Mouse (Mus musculus): ENCODE measurements at regions not wholly inside any gene's neighbourhood (a gene's known extent, or its start where the extent isn't known, plus 50 kb on each side); places are given as distances from the start of the nearest gene placed in this dataset.

GRCm38 (mm10) chr3:34593279-34593678 lies 56.9 kb upstream of the Sox2 start:
- Histone ChIP-seq H3K4me2 (no peak overlapping the region), H3K27me3 (no peaks in the 10 kb centered on the region), H3K4me3 (replicated peaks) (no peak overlapping the region), H3K9ac (no peak overlapping the region), H3K27ac (replicated peaks) (no peak overlapping the region), H3K4me1 (replicated peaks) (no peaks in the 10 kb centered on the region), H3K36me3 (replicated peaks) (no peaks in the 10 kb centered on the region), H3K9me3 (replicated peaks) (no peaks in the 10 kb centered on the region)
- 39% methylated on average over 4 of the region's 4 CpGs for WGBS (ENCODE audit: insufficient replicate concordance)
- ATAC-seq (ENCODE audit: insufficient read depth), result no peak

GRCm38 (mm10) chr3:34577896-34578530 lies 72.2 kb upstream of the Sox2 start:
- Histone ChIP-seq H3K27ac (replicated peaks) (no peak overlapping the region), H3K36me3 (replicated peaks) (no peaks in the 10 kb centered on the region), H3K4me2 (no peak overlapping the region), H3K9ac (no peak overlapping the region), H3K4me1 (replicated peaks) (no peaks in the 10 kb centered on the region), H3K27me3 (no peaks in the 10 kb centered on the region), H3K9me3 (replicated peaks) (no peaks in the 10 kb centered on the region), H3K4me3 (replicated peaks) (no peak overlapping the region)
- ATAC-seq (ENCODE audit: insufficient read depth), result no peak
- WGBS (ENCODE audit: insufficient replicate concordance), result 48% methylated on average over 8 of the region's 8 CpGs

GRCm38 (mm10) chr3:34577115-34577514 lies 73.1 kb upstream of the Sox2 start:
- H3K27ac ChIP-seq (replicated peaks), result no peak overlapping the region
- no peak overlapping the region for H3K9ac ChIP-seq
- no peak for ATAC-seq (ENCODE audit: insufficient read depth)
- no peaks in the 10 kb centered on the region for H3K9me3 ChIP-seq (replicated peaks)
- H3K4me1 ChIP-seq (replicated peaks), result no peaks in the 10 kb centered on the region
- no peak overlapping the region for H3K4me2 ChIP-seq
- WGBS (ENCODE audit: insufficient replicate concordance), result 67% methylated on average over 6 of the region's 6 CpGs
- no peaks in the 10 kb centered on the region for H3K27me3 ChIP-seq
- H3K36me3 ChIP-seq (replicated peaks), result no peaks in the 10 kb centered on the region
- no peak overlapping the region for H3K4me3 ChIP-seq (replicated peaks)

GRCm38 (mm10) chr3:34576159-34576558 lies 74.0 kb upstream of the Sox2 start:
- H3K9me3 ChIP-seq (replicated peaks), result no peaks in the 10 kb centered on the region
- no peaks in the 10 kb centered on the region for H3K4me1 ChIP-seq (replicated peaks)
- no peaks in the 10 kb centered on the region for H3K27me3 ChIP-seq
- 28% methylated on average over 11 of the region's 11 CpGs for WGBS (ENCODE audit: insufficient replicate concordance)
- no peak overlapping the region for H3K27ac ChIP-seq (replicated peaks)
- H3K4me2 ChIP-seq, result no peak overlapping the region
- no peaks in the 10 kb centered on the region for H3K36me3 ChIP-seq (replicated peaks)
- no peak for ATAC-seq (ENCODE audit: insufficient read depth)
- H3K9ac ChIP-seq, result no peak overlapping the region
- no peak overlapping the region for H3K4me3 ChIP-seq (replicated peaks)

GRCm38 (mm10) chr3:34574711-34575350 lies 75.4 kb upstream of the Sox2 start:
- no peaks in the 10 kb centered on the region for H3K27me3 ChIP-seq
- 62% methylated on average over 9 of the region's 9 CpGs for WGBS (ENCODE audit: insufficient replicate concordance)
- no peak for ATAC-seq (ENCODE audit: insufficient read depth)
- H3K4me3 ChIP-seq (replicated peaks), result no peak overlapping the region
- H3K27ac ChIP-seq (replicated peaks), result no peak overlapping the region
- no peaks in the 10 kb centered on the region for H3K36me3 ChIP-seq (replicated peaks)
- no peak overlapping the region for H3K4me2 ChIP-seq
- H3K4me1 ChIP-seq (replicated peaks), result no peaks in the 10 kb centered on the region
- H3K9ac ChIP-seq, result no peak overlapping the region
- no peaks in the 10 kb centered on the region for H3K9me3 ChIP-seq (replicated peaks)

GRCm38 (mm10) chr3:34573312-34573711 lies 76.9 kb upstream of the Sox2 start:
- H3K4me3 ChIP-seq (replicated peaks), result no peak overlapping the region
- no peak overlapping the region for H3K4me2 ChIP-seq
- H3K36me3 ChIP-seq (replicated peaks), result no peaks in the 10 kb centered on the region
- H3K27ac ChIP-seq (replicated peaks), result no peak overlapping the region
- H3K4me1 ChIP-seq (replicated peaks), result no peaks in the 10 kb centered on the region
- ATAC-seq (ENCODE audit: insufficient read depth), result no peak
- H3K9ac ChIP-seq, result no peak overlapping the region
- 69% methylated on average over 7 of the region's 7 CpGs for WGBS (ENCODE audit: insufficient replicate concordance)
- H3K9me3 ChIP-seq (replicated peaks), result no peaks in the 10 kb centered on the region
- no peaks in the 10 kb centered on the region for H3K27me3 ChIP-seq

- Histone ChIP-seq H3K4me3 (replicated peaks) (no peak overlapping the region), H3K9me3 (replicated peaks) (no peaks in the 10 kb centered on the region), H3K9ac (no peak overlapping the region), H3K4me1 (replicated peaks) (no peaks in the 10 kb centered on the region), H3K36me3 (replicated peaks) (no peaks in the 10 kb centered on the region), H3K27me3 (no peaks in the 10 kb centered on the region), H3K4me2 (no peak overlapping the region), H3K27ac (replicated peaks) (no peak overlapping the region)
- WGBS (ENCODE audit: insufficient replicate concordance), result 66% methylated on average over 6 of the region's 6 CpGs
- no peak for ATAC-seq (ENCODE audit: insufficient read depth)
These were observed 78.1 kb upstream of the Sox2 start for GRCm38 (mm10) chr3:34572081-34572480.

GRCm38 (mm10) chr3:34571630-34572029 lies 78.6 kb upstream of the Sox2 start:
- Histone ChIP-seq H3K36me3 (replicated peaks) (no peaks in the 10 kb centered on the region), H3K4me2 (no peak overlapping the region), H3K27me3 (no peaks in the 10 kb centered on the region), H3K4me3 (replicated peaks) (no peak overlapping the region), H3K9me3 (replicated peaks) (no peaks in the 10 kb centered on the region), H3K4me1 (replicated peaks) (no peaks in the 10 kb centered on the region), H3K27ac (replicated peaks) (no peak overlapping the region), H3K9ac (no peak overlapping the region)
- WGBS (ENCODE audit: insufficient replicate concordance), result 70% methylated on average over 9 of the region's 9 CpGs
- ATAC-seq (ENCODE audit: insufficient read depth), result no peak

- Histone ChIP-seq H3K36me3 (replicated peaks) (no peaks in the 10 kb centered on the region), H3K4me3 (replicated peaks) (no peak overlapping the region), H3K27me3 (no peaks in the 10 kb centered on the region), H3K9me3 (replicated peaks) (no peaks in the 10 kb centered on the region), H3K27ac (replicated peaks) (no peak overlapping the region), H3K9ac (no peak overlapping the region), H3K4me1 (replicated peaks) (no peaks in the 10 kb centered on the region), H3K4me2 (no peak overlapping the region)
- 74% methylated on average over 10 of the region's 10 CpGs for WGBS (ENCODE audit: insufficient replicate concordance)
- no peak for ATAC-seq (ENCODE audit: insufficient read depth)
These were observed 80.2 kb upstream of the Sox2 start for GRCm38 (mm10) chr3:34569998-34570397.

- Histone ChIP-seq H3K4me2 (no peak overlapping the region), H3K4me3 (replicated peaks) (no peak overlapping the region), H3K27me3 (no peaks in the 10 kb centered on the region), H3K9me3 (replicated peaks) (no peaks in the 10 kb centered on the region), H3K36me3 (replicated peaks) (no peaks in the 10 kb centered on the region), H3K27ac (replicated peaks) (no peak overlapping the region), H3K9ac (no peak overlapping the region), H3K4me1 (replicated peaks) (no peaks in the 10 kb centered on the region)
- ATAC-seq (ENCODE audit: insufficient read depth), result no peak
- 58% methylated on average over 6 of the region's 6 CpGs for WGBS (ENCODE audit: insufficient replicate concordance)
These were observed 82.0 kb upstream of the Sox2 start for GRCm38 (mm10) chr3:34568086-34568650.

- no peaks in the 10 kb centered on the region for H3K4me1 ChIP-seq (replicated peaks)
- H3K9ac ChIP-seq, result no peak overlapping the region
- no peaks in the 10 kb centered on the region for H3K27me3 ChIP-seq
- 23% methylated on average over 4 of the region's 4 CpGs for WGBS (ENCODE audit: insufficient replicate concordance)
- H3K4me2 ChIP-seq, result no peak overlapping the region
- no peak overlapping the region for H3K27ac ChIP-seq (replicated peaks)
- H3K9me3 ChIP-seq (replicated peaks), result no peaks in the 10 kb centered on the region
- no peaks in the 10 kb centered on the region for H3K36me3 ChIP-seq (replicated peaks)
- H3K4me3 ChIP-seq (replicated peaks), result no peak overlapping the region
- ATAC-seq (ENCODE audit: insufficient read depth), result no peak
These were observed 84.8 kb upstream of the Sox2 start for GRCm38 (mm10) chr3:34565386-34565785.

Data from liver, embryonic 15.5 days (tissue).